Mouse (Mus musculus) kidney, embryonic 14.5 days (tissue): ENCODE measurements around the gene Mad1l1. TPM values are rescaled to one million over a fixed set of nuclear protein-coding genes. Genes with fewer than 3 reads are reported as not detected.

ENCODE experiments used
- ATAC-seq: fragments of 200-750 bp; cut with Nextera tagmentation; 2 replicates; pipeline ENCODE4 v1.8.0; 2017; ENCODE audit warnings: moderate number of reproducible peaks, mild to moderate bottlenecking, moderate TSS enrichment, moderate library complexity; ENCODE audit not compliant: low FRiP score, low TSS enrichment
- H3K27ac ChIP-seq: fragments of 300-500 bp; sonication (generic); 2 replicates; pipeline ENCODE4 v1.5.1; 2014; ENCODE audit warnings: low read depth, mild to moderate bottlenecking, low read length, moderate library complexity, mixed read lengths
- H3K27me3 ChIP-seq: fragments of 300-500 bp; sonication (generic); 2 replicates; pipeline ENCODE4 v1.6.1; 2014; ENCODE audit warnings: mild to moderate bottlenecking, low read length; ENCODE audit not compliant: control insufficient read depth, insufficient read depth
- H3K36me3 ChIP-seq: fragments of 300-500 bp; sonication (generic); 2 replicates; pipeline ENCODE4 v1.6.1; 2014; ENCODE audit warnings: low read length, mixed read lengths; ENCODE audit not compliant: control insufficient read depth, insufficient read depth
- H3K4me1 ChIP-seq: fragments of 300-500 bp; sonication (generic); 2 replicates; pipeline ENCODE4 v1.6.1; 2014; ENCODE audit warnings: low read length, mixed read lengths; ENCODE audit not compliant: control insufficient read depth, insufficient read depth
- H3K4me2 ChIP-seq: fragments of 300-500 bp; sonication (generic); replicated peaks from 2 replicates; pipeline ENCODE4 v1.6.1; 2014; ENCODE audit warnings: low read depth, mild to moderate bottlenecking, low read length
- H3K4me3 ChIP-seq: fragments of 300-500 bp; sonication (generic); 2 replicates; pipeline ENCODE4 v1.5.1; 2014; ENCODE audit warnings: mild to moderate bottlenecking, low read length
- H3K9ac ChIP-seq: fragments of 300-500 bp; sonication (generic); 2 replicates; pipeline ENCODE4 v1.6.1; 2014; ENCODE audit warnings: low read depth, mild to moderate bottlenecking, low read length, moderate library complexity
- H3K9me3 ChIP-seq: fragments of 300-500 bp; sonication (generic); 2 replicates; pipeline ENCODE4 v1.6.1; 2016; ENCODE audit warnings: low read length; ENCODE audit not compliant: control insufficient read depth
- WGBS: fragments of 180-500 bp; shearing (Covaris S2); extraction: QIAGEN DNeasy Blood & Tissue Kit; methylation state at CpG from one replicate; pipeline ENCODE4 v1.1.7; 2014; 5-methylcytosine and 5-hydroxymethylcytosine counted together
- polyA plus RNA-seq: library from polyadenylated mRNA; unstranded; fragments of >200 nt; fragmentation: Nextera tagmentation; extraction: Ambion mirVana; gene quantifications from 2 replicates; pipeline ENCODE4 v1.2.1, GENCODE M21; 2014

Mad1l1 gene
- polyA plus RNA-seq, 1 experiment from 2014 or later = 47.4 TPM

DNA sequence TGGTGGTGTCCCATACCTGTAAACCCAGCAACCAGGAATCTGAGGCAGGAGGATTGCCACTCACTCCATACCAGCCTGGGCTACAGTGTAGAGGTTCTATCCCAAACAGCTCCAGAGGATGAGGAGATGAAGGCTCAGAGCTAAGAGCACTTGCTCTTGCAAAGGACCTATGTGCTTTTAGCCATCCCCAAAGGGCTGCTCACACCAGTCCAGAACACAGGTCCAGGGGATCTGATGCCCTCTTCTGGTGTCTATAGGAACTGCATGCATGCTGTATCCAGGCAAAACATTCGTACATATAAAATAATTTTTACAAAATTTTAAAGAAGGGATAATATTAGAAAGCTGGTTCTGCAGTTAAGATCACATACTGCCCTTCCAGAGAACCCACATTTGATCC is 15.3 kb upstream of the Mad1l1 start:
- H3K4me2 ChIP-seq = no peak overlapping the region
- no peaks in the 10 kb centered on the region for H3K27me3 ChIP-seq
- WGBS = 84% methylated on average over 1 of the region's 1 CpGs
- H3K9me3 ChIP-seq = no peaks in the 10 kb centered on the region
- H3K4me1 ChIP-seq = no peaks in the 10 kb centered on the region
- peaks cover 36% of the 10 kb centered on the region; the same call in 1 of the 2 replicates for H3K36me3 ChIP-seq
- H3K9ac ChIP-seq = no peak overlapping the region
- H3K27ac ChIP-seq = no peak overlapping the region
- no peak overlapping the region for H3K4me3 ChIP-seq
- ATAC-seq = no peak

GRCm38 (mm10) chr5:140333631-140334030 is 12.3 kb upstream of the Mad1l1 start:
- ATAC-seq = no peak
- Histone ChIP-seq H3K9me3 (no peaks in the 10 kb centered on the region), H3K4me3 (no peak overlapping the region), H3K9ac (no peak overlapping the region), H3K4me1 (peaks cover 6% of the 10 kb centered on the region; the same call in 1 of the 2 replicates), H3K27ac (no peak overlapping the region), H3K27me3 (no peaks in the 10 kb centered on the region), H3K36me3 (peaks cover 13% of the 10 kb centered on the region; the same call in 1 of the 2 replicates), H3K4me2 (no peak overlapping the region)
- WGBS = 52% methylated on average over 2 of the region's 2 CpGs

DNA sequence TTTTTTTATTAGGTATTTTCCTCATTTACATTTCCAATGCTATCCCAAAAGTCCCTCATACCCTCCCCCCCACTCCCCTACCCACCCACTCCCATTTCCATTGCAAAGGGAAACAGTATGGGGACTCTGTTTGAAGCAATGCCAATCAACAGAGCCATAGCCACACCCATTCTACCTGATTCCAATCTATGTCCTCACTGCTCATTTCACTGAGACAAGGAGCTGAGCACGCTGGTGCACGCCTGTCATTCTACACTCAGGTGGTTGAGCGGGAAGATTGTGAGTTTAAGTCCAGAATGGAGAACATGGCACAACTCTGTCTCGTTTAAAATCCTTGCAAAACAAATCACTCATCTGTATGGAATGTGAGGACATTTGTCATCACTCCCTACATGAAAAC is 11.2 kb upstream of the Mad1l1 start:
- 59% methylated on average over 4 of the region's 4 CpGs for WGBS
- ATAC-seq = no peak
- no peak overlapping the region; the same call in 1 of the 2 replicates for H3K4me3 ChIP-seq

GRCm38 (mm10) chr5:140331615-140332512 is 10.5 kb upstream of the Mad1l1 start, which contains the start of gene Mrm2:
Gene Mrm2 (minus strand): TSS chr5:140331898.
- Histone ChIP-seq H3K27me3 (no peaks in the 10 kb centered on the region), H3K9me3 (no peaks in the 10 kb centered on the region), H3K4me2 (peak within 1 kb of the TSS; percentile 87), H3K4me1 (peaks cover 6% of the 10 kb centered on the region; the same call in 1 of the 2 replicates), H3K27ac (peak within 1 kb of the TSS; percentile 92), H3K36me3 (peaks cover 14% of the 10 kb centered on the region), H3K9ac (peak within 1 kb of the TSS; percentile 85), H3K4me3 (peak within 1 kb of the TSS; percentile 75)
- ATAC-seq = peak; percentile 91
- 1% methylated on average over 39 of the region's 39 CpGs for WGBS

More for the DNA sequence above, 11.2 kb upstream of the Mad1l1 start:
- H3K36me3 ChIP-seq = peaks cover 14% of the 10 kb centered on the region
- no peak overlapping the region for H3K9ac ChIP-seq
- no peak overlapping the region for H3K27ac ChIP-seq
- H3K4me2 ChIP-seq = peak overlapping the region; percentile 87
- H3K27me3 ChIP-seq = no peaks in the 10 kb centered on the region
- peaks cover 6% of the 10 kb centered on the region; the same call in 1 of the 2 replicates for H3K4me1 ChIP-seq
- H3K9me3 ChIP-seq = no peaks in the 10 kb centered on the region

DNA sequence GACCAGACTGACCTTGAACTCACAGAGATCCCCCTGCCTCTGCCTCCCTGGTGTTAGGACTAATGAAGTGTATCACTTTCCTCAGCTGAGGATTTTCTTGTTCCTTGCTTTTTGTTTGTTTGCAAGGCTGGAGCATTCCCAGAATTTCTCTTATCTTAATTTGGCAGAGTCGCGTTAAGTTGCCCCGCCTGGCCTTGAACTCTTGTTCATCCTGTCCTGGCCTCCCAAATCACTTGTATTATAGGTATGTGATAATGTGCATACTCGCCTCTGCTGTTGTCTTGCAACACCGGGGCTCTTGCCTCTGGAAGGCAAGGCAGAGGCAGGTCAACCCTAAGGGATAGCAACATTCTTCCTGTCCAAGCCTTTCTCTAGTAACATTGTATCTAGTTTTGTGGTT is 2.7 kb upstream of the Mad1l1 start:
- H3K27me3 ChIP-seq = no peaks in the 10 kb centered on the region
- no peak overlapping the region for H3K4me2 ChIP-seq
- H3K4me1 ChIP-seq = peaks cover 4% of the 10 kb centered on the region; the same call in 1 of the 2 replicates
- no peak for ATAC-seq
- peaks cover 12% of the 10 kb centered on the region for H3K36me3 ChIP-seq
- no peak overlapping the region for H3K9ac ChIP-seq
- no peak overlapping the region for H3K27ac ChIP-seq
- no peaks in the 10 kb centered on the region for H3K9me3 ChIP-seq
- no peak overlapping the region for H3K4me3 ChIP-seq
- WGBS = 91% methylated on average over 5 of the region's 5 CpGs

DNA sequence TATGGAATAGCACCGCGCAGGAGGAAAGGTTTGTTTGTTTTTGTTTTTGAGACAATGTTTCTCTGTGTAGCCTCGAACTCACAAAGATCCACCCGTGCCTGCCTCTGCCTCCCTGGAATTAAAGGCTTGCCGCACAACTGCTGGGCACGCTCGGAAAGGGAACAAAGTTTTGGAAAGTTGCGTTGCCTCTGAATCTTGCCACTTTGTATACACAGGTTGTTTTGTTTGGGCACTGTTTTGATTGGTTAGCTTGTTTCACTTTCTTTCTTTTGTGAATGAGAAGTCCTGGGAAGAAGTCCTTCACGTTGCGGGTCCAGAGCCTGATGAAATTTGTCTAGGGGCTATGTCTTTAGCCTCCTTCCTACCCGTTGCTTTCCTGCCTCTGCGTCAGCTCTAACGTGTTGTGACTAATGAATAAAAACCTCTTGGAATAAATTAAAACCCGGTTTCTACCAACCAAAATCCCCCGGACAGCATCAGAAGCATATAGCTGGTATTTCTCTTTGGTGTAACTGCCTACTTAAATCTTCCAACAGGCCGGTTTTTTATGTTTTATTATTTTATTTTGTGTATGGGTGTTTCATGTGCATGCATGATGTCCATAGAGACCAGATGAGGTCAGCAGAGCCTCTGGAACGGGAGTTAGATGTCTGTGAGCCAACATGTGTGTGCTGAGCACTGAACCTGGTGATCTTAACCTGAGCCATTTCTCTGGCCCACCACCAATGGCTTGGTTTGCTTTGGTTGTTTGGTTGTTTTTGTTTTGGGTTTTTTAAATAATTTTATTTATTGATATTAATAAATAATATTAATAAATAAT is 614 bp upstream of the Mad1l1 start:
- H3K9ac ChIP-seq = peak overlapping the region; percentile 98
- H3K27ac ChIP-seq = peak overlapping the region; percentile 69
- no peaks in the 10 kb centered on the region for H3K27me3 ChIP-seq
- H3K4me1 ChIP-seq = peaks cover 4% of the 10 kb centered on the region; the same call in 1 of the 2 replicates
- no peaks in the 10 kb centered on the region for H3K9me3 ChIP-seq
- no peaks in the 10 kb centered on the region; the same call in 1 of the 2 replicates for H3K36me3 ChIP-seq
- no peak; the same call in 1 of the 2 replicates for ATAC-seq
- peak overlapping the region; percentile 95 for H3K4me3 ChIP-seq
- WGBS = 2% methylated on average over 17 of the region's 17 CpGs
- peak overlapping the region; percentile 70 for H3K4me2 ChIP-seq

DNA sequence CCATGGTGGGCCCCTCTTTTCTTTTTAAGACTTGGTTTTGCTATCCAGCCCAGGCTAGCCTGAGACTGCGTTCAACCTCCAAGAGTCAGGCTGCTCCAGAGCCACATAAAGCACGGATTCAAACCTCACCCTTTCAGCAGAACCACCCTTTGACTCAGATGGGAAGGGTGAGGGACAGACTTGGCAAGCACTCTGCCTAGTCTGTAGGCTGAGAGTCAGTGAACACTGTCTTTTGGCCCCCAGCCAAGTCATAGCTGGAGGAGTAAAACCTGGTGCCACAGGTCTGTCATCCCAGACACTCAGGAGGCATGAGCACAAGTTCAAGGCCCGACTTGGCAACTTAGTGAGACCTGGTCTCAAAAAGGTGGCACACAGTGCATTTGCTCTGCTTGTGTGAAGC is 4.6 kb downstream of the Mad1l1 start:
- Histone ChIP-seq H3K27me3 (no peaks in the 10 kb centered on the region), H3K4me2 (no peak overlapping the region), H3K9ac (no peak overlapping the region), H3K4me3 (no peak overlapping the region), H3K27ac (no peak overlapping the region), H3K9me3 (no peaks in the 10 kb centered on the region), H3K36me3 (peaks cover 29% of the 10 kb centered on the region), H3K4me1 (peaks cover 4% of the 10 kb centered on the region; the same call in 1 of the 2 replicates)
- ATAC-seq = no peak
- 81% methylated on average over 3 of the region's 3 CpGs for WGBS

GRCm38 (mm10) chr5:140307602-140308001 is 13.8 kb downstream of the Mad1l1 start:
- Histone ChIP-seq H3K36me3 (peaks cover 80% of the 10 kb centered on the region), H3K27me3 (no peaks in the 10 kb centered on the region), H3K27ac (no peak overlapping the region), H3K4me1 (no peaks in the 10 kb centered on the region), H3K4me3 (no peak overlapping the region), H3K4me2 (no peak overlapping the region), H3K9me3 (no peaks in the 10 kb centered on the region), H3K9ac (no peak overlapping the region)
- ATAC-seq = no peak
- 95% methylated on average over 14 of the region's 14 CpGs for WGBS
